Mouse (Mus musculus) mammary gland, adult 2 months (tissue): ENCODE data around the gene Man2c1. TPM values are rescaled to one million over a fixed set of nuclear protein-coding genes. Genes with fewer than 3 reads are reported as not detected.

Experiments used
- polyA plus RNA-seq: library from polyadenylated mRNA; depleted of rRNA; stranded (reverse); fragments of >200 nt; gene quantifications from 2 replicates; pipeline ENCODE4 v1.2.3, GENCODE M21; 2012; ENCODE audit warnings: low replicate concordance; rRNA removed

Man2c1 gene
- polyA plus RNA-seq = 292 and 312 TPM in 2 replicates

GRCm38 (mm10) chr9:57130577-57131433, at the start of gene Man2c1:
Gene Man2c1 (plus strand): TSS chr9:57130690.

GRCm38 (mm10) chr9:57148144-57148878, 17.8 kb downstream of the Man2c1 start, which contains the start of gene Neil1:
Gene Neil1 (minus strand): TSS chr9:57148305.

DNA sequence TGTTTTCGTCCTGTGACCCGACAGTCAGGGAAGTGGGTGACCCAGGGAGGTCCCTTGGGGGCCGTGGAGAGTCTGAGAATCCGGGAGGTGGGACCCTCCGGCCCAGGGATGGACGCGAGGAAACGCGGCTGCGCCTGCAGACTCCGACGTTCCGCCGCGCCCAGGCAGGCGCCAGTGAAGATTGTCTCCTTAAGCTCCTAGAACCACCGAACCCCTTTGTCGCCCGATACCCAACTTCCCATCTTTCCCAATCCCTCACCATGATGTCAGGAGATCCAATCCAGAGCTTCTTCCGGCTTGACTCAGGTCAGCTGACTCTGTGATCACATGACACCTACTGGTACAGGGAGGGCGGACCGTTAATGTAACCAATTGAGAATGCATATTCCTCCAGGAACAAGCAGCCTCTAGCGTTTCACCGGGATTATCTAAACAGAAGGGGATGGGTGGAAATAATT, 27.6 kb downstream of the Man2c1 start, which contains the start of gene Commd4:
Gene Commd4, minus strand, starts transcription at position 319 of the 458 bp plus-strand sequence.

Other genes with a start within 250 kb of the Man2c1 start
- gene Snx33, start 202.3 kb upstream of the Man2c1 start, polyA plus RNA-seq = 19.6 and 23.7 TPM in 2 replicates
- gene Imp3, start 193.2 kb upstream of the Man2c1 start, polyA plus RNA-seq = 165 and 338 TPM in 2 replicates
- 4.1 and 7.5 TPM in 2 replicates for gene Snupn, start 179.8 kb upstream of the Man2c1 start, polyA plus RNA-seq
- gene Ptpn9, start 135.8 kb upstream of the Man2c1 start, polyA plus RNA-seq = 31.9 and 44.9 TPM in 2 replicates
- gene Sin3a, start 58.6 kb upstream of the Man2c1 start, polyA plus RNA-seq = 109 and 117 TPM in 2 replicates
- gene Neil1, start 17.6 kb downstream of the Man2c1 start, polyA plus RNA-seq = 15.6 and 24.1 TPM in 2 replicates
- gene Commd4, start 27.6 kb downstream of the Man2c1 start, polyA plus RNA-seq = 191 and 223 TPM in 2 replicates
- gene Trcg1, start 105.9 kb downstream of the Man2c1 start, polyA plus RNA-seq = not detected in 2 replicates
- gene 1700017B05Rik, start 131.9 kb downstream of the Man2c1 start, polyA plus RNA-seq = 12.7 and 22.7 TPM in 2 replicates